Mouse (Mus musculus) forebrain, embryonic 10.5 days (tissue): ENCODE results near the gene Lgi1. TPM values are rescaled to one million over a fixed set of nuclear protein-coding genes. Genes with fewer than 3 reads are reported as not detected.

ENCODE experiments used
- DNase-seq: peaks from one replicate; pipeline ENCODE4 v3.0.0-alpha.2; 2017; ENCODE audit warnings: low spot score; ENCODE audit errors: extremely low spot score
- H3K27ac ChIP-seq: fragments of 300-500 bp; sonication (generic); 2 replicates; pipeline ENCODE4 v1.5.1; 2016; ENCODE audit warnings: mild to moderate bottlenecking
- H3K27me3 ChIP-seq: fragments of 300-500 bp; sonication (generic); 2 replicates; pipeline ENCODE4 v1.6.1; 2016; ENCODE audit warnings: mild to moderate bottlenecking; ENCODE audit not compliant: poor library complexity, severe bottlenecking
- H3K36me3 ChIP-seq: fragments of 300-500 bp; sonication (generic); replicated peaks from 2 replicates; pipeline ENCODE4 v1.6.1; 2016; ENCODE audit warnings: mild to moderate bottlenecking, moderate library complexity
- H3K4me1 ChIP-seq: fragments of 300-500 bp; sonication (generic); 2 replicates; pipeline ENCODE4 v1.6.1; 2016
- H3K4me3 ChIP-seq: fragments of 300-500 bp; sonication (generic); 2 replicates; pipeline ENCODE4 v1.5.1; 2016; ENCODE audit warnings: mild to moderate bottlenecking, moderate library complexity
- H3K9me3 ChIP-seq: fragments of 300-500 bp; sonication (generic); 2 replicates; pipeline ENCODE4 v1.6.1; 2016; ENCODE audit warnings: mild to moderate bottlenecking, moderate library complexity
- WGBS: fragments of 180-500 bp; shearing (Covaris S2); methylation state at CpG from one replicate; pipeline ENCODE4 v1.1.7; 2016; 5-methylcytosine and 5-hydroxymethylcytosine counted together
- polyA plus RNA-seq: library from polyadenylated mRNA; unstranded; fragments of >200 nt; fragmentation: Nextera tagmentation; extraction: Ambion mirVana; gene quantifications from 2 replicates; pipeline ENCODE4 v1.2.1, GENCODE M21; 2016

Lgi1 gene
- polyA plus RNA-seq, 1 experiment from 2014 or later = 0.63 TPM

- 85% methylated on average over 9 of the region's 9 CpGs for WGBS
- no peak overlapping the region for H3K4me3 ChIP-seq
- no peak for DNase-seq
Observed at GRCm38 (mm10) chr19:38357956-38358623, 93.8 kb downstream of the Lgi1 start.

GRCm38 (mm10) chr19:38359287-38359686 lies 95.0 kb downstream of the Lgi1 start:
- H3K4me1 ChIP-seq = peaks cover 10% of the 10 kb centered on the region
- no peak for DNase-seq
- WGBS = 88% methylated on average over 1 of the region's 1 CpGs

More at GRCm38 (mm10) chr19:38357956-38358623, 93.8 kb downstream of the Lgi1 start:
- H3K4me1 ChIP-seq = peaks cover under 1% of the 10 kb centered on the region; the same call in 1 of the 2 replicates
- H3K27ac ChIP-seq = no peak overlapping the region
- H3K27me3 ChIP-seq = no peaks in the 10 kb centered on the region
- no peaks in the 10 kb centered on the region for H3K9me3 ChIP-seq
- H3K36me3 ChIP-seq = no peaks in the 10 kb centered on the region

More at GRCm38 (mm10) chr19:38359287-38359686, 95.0 kb downstream of the Lgi1 start:
- Histone ChIP-seq H3K27me3 (no peaks in the 10 kb centered on the region), H3K9me3 (no peaks in the 10 kb centered on the region), H3K27ac (no peak overlapping the region), H3K4me3 (no peak overlapping the region), H3K36me3 (no peaks in the 10 kb centered on the region)

Other genes starting within 250 kb of the Lgi1 start
- 1.9 and 2.3 TPM in 2 replicates for gene Myof, start 221.0 kb upstream of the Lgi1 start, polyA plus RNA-seq
- 43.8 and 45.5 TPM in 2 replicates for gene Cep55, start 209.5 kb upstream of the Lgi1 start, polyA plus RNA-seq
- gene Ffar4, start 167.5 kb upstream of the Lgi1 start, polyA plus RNA-seq = 0.11 TPM in 1 of 2 replicates, not detected in the other
- 1.3 and 2.2 TPM in 2 replicates for gene Rbp4, start 139.3 kb upstream of the Lgi1 start, polyA plus RNA-seq
- gene Pde6c, start 131.8 kb upstream of the Lgi1 start, polyA plus RNA-seq = not detected in 2 replicates
- gene Fra10ac1, start 40.4 kb upstream of the Lgi1 start, polyA plus RNA-seq = 45.8 and 47.6 TPM in 2 replicates
- gene Slc35g1, start 131.4 kb downstream of the Lgi1 start, polyA plus RNA-seq = 7.6 and 7.9 TPM in 2 replicates
- 2.8 and 2.9 TPM in 2 replicates for gene Plce1, start 216.6 kb downstream of the Lgi1 start, polyA plus RNA-seq